Mouse (Mus musculus): ENCODE data around the gene Rsph10b. TPM values are rescaled to one million over a fixed set of nuclear protein-coding genes. Genes with fewer than 3 reads are reported as not detected.

The Rsph10b gene
- total RNA-seq, 2 experiments from 2014 or later = 4.0 to 5.3 TPM

GRCm38 (mm10) chr5:143933414-143933813 is 579 bp downstream of the Rsph10b start:
- intact Hi-C loops (cut with DNase I) = no loop called here
- DNase-seq (ENCODE audit: low spot score in 2 of 2) = no peak

GRCm38 (mm10) chr5:143933875-143934274 is 1.0 kb downstream of the Rsph10b start:
- DNase-seq (ENCODE audit: low spot score in 2 of 2) = no peak
- intact Hi-C loops (cut with DNase I) = no loop called here

DNA sequence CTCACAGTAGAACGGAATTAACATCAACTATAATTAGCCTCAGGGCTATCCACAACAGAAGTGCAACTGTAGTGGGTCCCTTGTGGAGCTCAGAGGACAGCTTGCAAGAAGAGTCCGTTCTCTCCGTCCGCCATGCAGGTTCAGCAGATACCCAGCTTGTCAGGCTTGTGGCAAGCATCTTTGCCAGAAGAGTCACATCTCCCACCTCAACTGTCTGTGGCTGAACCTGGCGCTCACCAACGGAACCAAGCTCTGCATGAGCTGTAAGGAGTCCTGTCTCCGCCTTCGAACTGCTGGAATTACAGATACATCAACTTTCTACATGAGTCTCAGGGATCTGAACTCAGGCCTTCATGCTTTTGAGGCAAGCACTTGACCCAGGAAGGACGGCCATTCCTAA is 3.3 kb downstream of the Rsph10b start:
- DNase-seq (ENCODE audit: low spot score in 2 of 2) = no peak
- intact Hi-C loops (cut with DNase I) = no loop called here

DNA sequence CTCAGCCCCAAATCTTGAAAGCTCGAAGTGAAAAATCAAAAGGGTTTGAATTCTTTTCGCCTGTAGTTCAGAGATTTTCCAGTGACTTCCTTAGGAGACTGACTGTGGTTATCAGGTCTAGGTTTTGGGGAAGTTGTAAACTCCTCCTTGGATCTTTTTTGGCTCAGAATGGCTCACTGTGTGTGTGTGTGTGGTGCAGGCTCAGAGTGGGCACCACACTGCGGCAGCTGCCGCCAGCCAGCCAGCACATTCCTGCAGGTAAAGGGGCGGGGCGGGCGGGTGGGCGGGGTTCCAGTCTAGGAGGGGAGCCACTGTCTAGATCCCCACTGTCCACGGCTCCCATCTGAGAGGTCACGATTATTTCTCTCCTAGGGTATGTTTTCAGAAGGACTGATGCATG is 8.8 kb downstream of the Rsph10b start:
- intact Hi-C loops (cut with DNase I) = loop anchor here (5.0 kb wide), 1 partner anchor 141 kb away; no protein-coding TSS in a partner anchor
- no peak for DNase-seq (ENCODE audit: low spot score in 2 of 2)

DNA sequence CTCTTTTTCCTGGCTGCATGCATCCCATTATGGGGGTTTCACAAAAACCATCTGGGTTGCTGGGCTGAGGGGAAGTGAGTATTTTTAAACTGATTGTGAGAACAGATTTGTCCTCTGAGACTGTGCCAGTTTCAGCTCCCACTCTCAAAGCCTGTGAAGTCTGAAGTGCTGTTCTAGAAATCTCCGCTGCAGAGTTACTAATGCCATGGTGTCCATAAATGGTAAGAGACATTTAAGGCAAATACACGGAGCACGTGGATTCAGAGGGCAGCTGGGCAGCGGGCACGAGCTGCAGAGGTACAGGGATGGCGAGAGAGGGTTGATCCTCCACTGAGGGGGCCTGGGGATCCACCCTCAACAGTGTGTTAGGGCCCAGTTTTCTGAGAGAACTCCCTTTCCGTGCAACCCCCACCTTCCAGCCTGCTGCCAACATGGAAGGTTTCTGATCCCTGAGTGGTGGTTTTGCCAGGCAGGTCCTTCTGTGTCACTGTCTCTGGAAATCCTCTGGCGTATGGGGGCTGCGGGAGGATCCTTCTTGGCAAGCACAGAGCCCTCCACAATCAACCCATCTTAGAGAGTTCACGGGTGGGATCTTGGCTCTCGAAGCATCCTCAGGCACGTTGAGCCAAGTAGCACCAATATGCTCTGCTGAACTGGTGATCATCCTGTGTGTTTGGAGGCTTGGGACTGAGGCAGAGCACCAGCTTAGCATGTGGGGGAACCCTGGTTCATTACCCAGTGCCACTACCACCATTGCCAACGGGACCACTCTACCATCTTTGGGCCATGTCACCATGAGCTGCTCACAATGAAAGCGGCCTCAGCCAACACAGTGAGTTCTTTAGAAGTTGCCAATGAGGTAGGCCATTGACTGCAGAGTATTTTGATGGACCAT is 10.6 kb downstream of the Rsph10b start:
- peak; percentile 79 to 84 for DNase-seq (ENCODE audit: low spot score in 2 of 2)
- intact Hi-C loops (cut with DNase I) = loop anchor here (5.0 kb wide), 1 partner anchor 139 kb away; no protein-coding TSS in a partner anchor

DNA sequence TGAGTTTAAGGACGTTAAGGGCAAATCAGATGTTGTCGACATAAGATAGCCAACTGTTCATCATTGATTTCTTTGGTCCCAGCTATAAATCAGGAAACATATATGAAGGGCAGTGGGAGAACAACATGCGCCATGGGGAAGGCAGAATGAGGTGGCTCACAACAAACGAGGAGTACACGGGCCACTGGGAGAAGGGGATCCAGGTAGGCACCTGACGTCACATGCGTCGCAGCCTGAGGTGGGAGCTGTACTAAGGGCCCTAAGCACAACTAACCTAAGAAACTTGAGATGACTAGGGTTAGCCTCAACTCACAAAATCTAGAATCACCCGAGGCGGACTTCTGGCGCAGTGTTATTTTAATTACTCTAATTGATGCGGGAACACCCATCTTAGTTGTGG is 15.5 kb downstream of the Rsph10b start:
- DNase-seq (ENCODE audit: low spot score in 2 of 2) = no peak
- intact Hi-C loops (cut with DNase I) = no loop called here

DNA sequence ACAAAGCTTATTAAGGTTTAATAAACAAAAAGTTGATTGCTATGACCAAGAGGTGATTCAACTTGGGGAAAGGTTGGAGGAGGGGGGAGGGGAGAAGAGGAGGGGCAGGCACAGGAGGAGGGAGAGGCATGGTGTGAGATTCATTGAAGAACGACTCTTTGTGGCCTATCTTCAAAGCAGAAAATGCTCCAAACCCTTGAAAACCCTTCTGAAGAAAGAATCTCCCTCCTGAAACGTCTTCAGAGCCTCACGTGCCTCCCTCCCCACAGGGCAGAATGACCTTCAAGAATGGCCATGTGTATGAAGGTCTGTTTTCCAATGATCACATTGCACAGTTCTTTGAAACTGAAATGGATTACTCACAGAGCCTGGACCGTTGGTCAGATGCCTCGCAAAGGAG is 17.2 kb downstream of the Rsph10b start:
- no peak for DNase-seq (ENCODE audit: low spot score in 2 of 2)
- intact Hi-C loops (cut with DNase I) = no loop called here

DNA sequence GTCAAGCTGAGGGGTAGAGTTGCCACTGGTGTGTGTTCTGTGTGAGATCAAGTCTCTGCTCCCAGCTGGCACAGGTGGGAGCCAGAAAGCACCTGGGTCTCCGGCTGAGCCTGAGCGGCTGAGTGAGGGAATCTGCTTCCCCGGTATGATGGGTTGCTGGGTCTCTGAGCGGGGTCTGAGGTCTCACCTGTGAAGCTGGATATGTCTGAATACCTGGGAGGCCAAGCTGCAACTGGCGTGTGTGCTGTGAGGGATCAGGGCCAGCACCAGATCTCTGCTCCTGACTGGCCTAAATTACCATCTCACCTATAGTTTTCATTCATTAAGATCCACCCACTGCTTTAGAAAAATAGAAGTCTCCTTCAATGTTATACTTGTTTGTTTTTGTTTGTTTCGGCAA is 24.3 kb downstream of the Rsph10b start:
- no peak for DNase-seq (ENCODE audit: low spot score in 2 of 2)
- intact Hi-C loops (cut with DNase I) = no loop called here

DNA sequence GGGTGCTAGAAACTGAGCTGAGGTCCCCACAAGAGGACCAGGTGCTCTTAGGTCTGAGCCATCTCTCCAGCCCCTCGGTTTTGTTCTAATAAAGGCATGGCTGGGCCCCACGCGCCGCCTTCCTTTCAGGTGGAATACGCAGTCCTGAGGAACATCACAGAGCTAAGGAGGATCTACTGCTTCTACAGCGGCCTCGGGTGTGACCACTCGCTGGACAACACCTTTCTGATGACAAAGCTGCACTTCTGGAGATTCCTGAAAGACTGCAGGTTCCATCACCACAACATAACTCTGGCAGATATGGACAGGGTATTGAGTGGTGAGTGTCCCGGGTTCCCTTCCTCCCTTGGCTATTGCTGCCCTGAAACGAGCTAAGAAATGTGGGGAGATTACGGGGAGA is 26.7 kb downstream of the Rsph10b start:
- no peak for DNase-seq (ENCODE audit: low spot score in 2 of 2)
- intact Hi-C loops (cut with DNase I) = no loop called here

GRCm38 (mm10) chr5:143961176-143961575 is 28.3 kb downstream of the Rsph10b start:
- intact Hi-C loops (cut with DNase I) = no loop called here
- DNase-seq (ENCODE audit: low spot score in 2 of 2) = no peak

DNA sequence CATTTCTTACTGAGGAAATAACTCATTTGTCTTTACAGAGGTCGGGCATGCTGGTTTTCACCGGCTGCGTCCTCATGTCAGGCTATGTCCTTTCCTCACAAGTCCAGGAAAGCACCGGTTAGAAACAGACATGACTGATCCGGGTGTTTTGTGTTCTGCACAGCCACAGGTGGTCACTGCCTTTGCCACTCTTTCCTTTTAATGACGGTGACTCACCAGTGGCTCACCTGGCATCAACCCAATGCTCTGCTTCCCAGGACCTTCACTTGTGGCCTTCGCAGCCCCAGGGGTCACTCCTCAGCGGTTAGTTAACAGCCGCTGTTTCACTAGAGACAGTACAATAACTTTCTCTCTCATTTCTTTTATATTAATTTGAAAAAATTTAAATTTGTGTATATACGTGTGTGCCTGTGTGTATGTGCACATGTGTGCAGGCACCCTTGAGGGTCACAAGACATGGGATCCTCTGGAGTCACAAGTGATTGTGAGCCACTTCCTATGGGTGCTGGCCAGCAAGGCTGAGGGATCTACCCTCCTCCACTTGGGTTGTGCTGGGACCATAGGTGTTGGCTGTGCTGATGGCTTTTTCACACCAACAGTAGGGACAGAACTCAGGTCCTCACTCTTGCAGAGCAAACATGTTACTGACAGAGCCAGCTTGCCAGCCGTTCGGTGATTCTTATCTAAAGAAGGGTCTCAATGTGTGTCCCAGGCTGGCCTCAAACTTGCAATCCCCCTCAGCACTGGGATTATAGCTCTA is 32.9 kb downstream of the Rsph10b start:
- DNase-seq (ENCODE audit: low spot score in 2 of 2) = no peak
- intact Hi-C loops (cut with DNase I) = no loop called here

DNA sequence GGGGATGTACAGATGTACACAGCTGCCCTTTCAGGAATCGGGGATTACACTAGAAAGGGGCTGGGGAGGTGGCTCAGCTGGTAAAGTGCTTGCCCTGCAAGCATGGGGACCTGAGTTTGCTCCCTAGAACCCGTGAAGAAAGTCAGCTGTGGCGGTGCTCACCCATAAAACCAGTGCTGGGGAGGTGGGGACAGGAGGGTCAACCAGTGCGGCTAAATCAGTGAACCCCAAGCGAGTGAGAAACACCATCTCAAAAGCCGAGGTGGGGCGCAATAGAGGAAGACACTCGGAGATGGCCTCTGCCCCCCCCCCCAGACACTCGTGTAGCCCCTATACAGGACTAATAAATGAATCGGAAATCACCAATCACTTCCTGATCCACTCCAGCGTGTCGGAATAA is 33.8 kb downstream of the Rsph10b start:
- no peak for DNase-seq (ENCODE audit: low spot score in 2 of 2)
- intact Hi-C loops (cut with DNase I) = no loop called here

GRCm38 (mm10) chr5:143972628-143973027 is 39.8 kb downstream of the Rsph10b start:
- intact Hi-C loops (cut with DNase I) = no loop called here
- no peak for DNase-seq (ENCODE audit: low spot score in 2 of 2)

- peak; percentile 46 to 58 for DNase-seq (ENCODE audit: low spot score in 2 of 2)
- intact Hi-C loops (cut with DNase I) = no loop called here
Measured at GRCm38 (mm10) chr5:143974931-143975630, 42.2 kb downstream of the Rsph10b start.

- DNase-seq (ENCODE audit: low spot score in 2 of 2) = no peak
- intact Hi-C loops (cut with DNase I) = no loop called here
Measured at GRCm38 (mm10) chr5:143975631-143975933, 42.7 kb downstream of the Rsph10b start.

GRCm38 (mm10) chr5:143976232-143976631 is 43.4 kb downstream of the Rsph10b start:
- intact Hi-C loops (cut with DNase I) = no loop called here
- no peak for DNase-seq (ENCODE audit: low spot score in 2 of 2)

DNA sequence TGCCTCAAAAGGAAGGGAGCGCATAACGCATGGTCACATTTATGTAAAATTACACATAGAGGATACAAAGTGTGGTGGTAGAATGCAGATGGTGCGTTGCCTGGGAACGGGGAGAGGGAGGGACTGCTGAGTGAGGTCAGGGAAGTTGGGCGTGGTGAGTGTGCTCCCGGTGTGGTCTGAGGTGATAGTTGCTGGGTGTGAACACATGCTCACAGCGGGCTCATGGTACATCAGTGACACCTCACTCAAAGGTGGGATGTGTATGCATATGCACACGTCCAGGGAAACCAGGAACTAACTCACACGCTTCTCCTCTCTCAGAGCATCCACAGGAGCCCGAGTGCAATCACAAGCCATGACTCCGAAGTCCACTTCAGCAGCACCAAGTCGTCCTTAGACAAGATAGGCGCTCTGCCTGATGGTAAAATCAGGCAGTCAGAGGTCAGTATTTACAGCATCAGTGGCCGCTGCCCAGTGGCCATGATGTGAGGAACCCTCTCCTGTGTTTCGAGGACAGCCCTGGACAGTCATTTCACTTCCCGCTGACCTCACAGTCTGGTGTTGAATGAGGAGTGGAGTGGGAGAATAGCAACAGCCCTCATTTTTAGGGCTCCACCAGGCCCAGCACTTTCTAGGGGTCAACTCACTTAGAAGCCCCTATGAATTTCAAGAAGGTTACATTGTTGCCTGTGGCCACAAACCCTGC is 44.0 kb downstream of the Rsph10b start:
- no peak for DNase-seq (ENCODE audit: low spot score in 2 of 2)
- intact Hi-C loops (cut with DNase I) = no loop called here

DNA sequence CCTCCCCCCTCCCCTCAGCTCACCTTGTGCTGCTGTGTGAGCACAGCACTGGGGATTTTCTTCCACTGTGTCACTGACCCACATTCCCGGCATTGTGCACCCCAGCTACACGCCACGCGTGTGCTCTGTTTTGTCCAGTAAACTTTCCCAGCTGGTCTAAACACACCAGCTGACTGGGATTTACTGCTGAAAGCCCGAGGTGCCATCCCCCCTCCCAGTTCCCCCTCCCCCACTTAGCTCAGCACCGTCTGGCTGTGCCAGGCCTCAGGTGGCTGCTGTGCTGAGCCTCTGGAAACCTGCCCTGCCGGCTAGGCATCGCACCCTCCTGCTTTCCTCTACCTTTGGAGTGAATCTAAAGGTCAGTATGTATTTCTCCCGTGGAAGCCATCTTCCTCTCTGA is 48.0 kb downstream of the Rsph10b start:
- no peak for DNase-seq (ENCODE audit: low spot score in 2 of 2)
- intact Hi-C loops (cut with DNase I) = no loop called here

DNA sequence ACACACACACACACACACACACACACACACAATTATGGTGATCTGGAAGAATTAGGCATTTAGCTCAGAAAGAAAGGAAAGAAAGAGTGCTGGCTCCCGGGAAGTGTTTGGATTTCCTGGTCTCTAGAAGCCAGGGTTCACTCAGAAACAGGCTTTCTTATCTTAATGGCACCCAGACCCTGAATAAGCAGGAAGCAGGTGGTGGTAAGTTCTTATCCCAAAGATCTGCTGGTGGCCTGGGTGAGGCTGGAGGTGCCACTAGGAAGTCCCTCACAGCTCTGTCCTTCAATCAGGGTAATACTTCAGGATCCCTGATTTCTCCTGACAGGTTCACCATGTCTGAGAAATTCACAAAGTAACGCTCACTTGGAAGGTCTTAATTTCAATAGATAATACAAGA is 49.5 kb downstream of the Rsph10b start:
- intact Hi-C loops (cut with DNase I) = no loop called here
- no peak for DNase-seq (ENCODE audit: low spot score in 2 of 2)

GRCm38 (mm10) chr5:143985381-143985780 is 52.5 kb downstream of the Rsph10b start:
- intact Hi-C loops (cut with DNase I) = no loop called here
- no peak for DNase-seq (ENCODE audit: low spot score in 2 of 2)
